Mouse (Mus musculus): Measurements from ENCODE around the gene Vwa2. TPM values are rescaled to one million over a fixed set of nuclear protein-coding genes. Genes with fewer than 3 reads are reported as not detected.

The Vwa2 gene
- total RNA-seq, 2 experiments from 2014 or later, result not detected

DNA sequence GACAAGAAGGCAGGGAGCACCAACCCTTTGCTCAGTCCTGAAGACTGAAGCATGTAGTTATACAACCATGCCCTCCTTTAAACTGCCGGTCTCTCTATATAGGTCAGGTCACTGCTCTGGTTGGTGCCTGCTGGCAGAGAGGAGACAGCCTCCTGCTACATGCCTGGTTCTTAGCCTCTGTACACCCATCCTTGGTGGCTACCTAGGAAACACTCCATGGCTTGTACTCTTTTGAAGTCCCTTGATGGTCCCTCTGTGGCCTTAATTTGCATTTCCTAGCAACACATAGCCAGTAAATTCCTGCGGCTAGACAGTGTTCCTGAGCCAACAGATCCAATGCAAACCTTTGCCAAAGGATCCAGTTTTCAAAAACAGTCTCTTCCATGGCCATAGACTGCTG is 71.6 kb downstream of the Vwa2 start:
- intact Hi-C loops (cut with DNase I), result no loop called here
- DNase-seq, result no peak

DNA sequence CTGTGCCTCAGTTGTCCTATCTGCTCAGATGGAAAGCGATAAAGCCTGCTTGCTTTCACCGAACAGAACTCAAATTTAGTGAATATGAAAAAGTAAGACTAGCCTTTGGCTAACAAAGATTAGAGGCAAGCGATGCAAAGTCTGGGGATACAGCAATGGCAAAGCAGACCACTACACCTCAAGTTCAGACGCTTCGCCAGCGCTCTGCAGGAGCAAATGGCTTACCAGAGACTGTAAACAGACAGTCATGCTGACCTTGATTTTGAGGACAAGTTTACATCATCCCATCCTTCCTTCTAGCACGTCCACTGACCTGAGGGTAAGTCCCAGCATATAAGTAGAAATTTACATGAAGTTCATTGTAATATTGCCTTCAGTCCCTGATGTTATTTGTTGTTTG is 72.2 kb downstream of the Vwa2 start:
- no peak for DNase-seq
- intact Hi-C loops (cut with DNase I), result no loop called here

DNA sequence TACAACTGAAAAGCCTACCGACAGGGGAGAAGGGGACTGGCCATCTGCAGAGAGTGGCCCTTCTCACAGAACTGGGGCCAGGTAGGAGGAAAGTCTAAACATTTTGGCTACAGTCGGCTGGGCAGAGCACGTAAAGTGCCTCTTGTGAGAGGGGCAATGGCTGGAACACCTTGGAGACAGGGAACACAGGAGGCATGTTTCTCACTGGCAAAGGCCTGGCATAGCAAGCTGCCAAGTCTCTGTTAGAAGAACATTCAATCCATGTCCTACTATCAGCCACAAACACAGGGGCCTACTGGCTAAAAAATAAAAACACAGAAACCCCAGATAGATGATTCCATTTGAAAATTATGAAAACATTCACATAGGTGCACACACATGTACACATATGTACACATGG is 72.7 kb downstream of the Vwa2 start:
- intact Hi-C loops (cut with DNase I), result no loop called here
- DNase-seq, result no peak

DNA sequence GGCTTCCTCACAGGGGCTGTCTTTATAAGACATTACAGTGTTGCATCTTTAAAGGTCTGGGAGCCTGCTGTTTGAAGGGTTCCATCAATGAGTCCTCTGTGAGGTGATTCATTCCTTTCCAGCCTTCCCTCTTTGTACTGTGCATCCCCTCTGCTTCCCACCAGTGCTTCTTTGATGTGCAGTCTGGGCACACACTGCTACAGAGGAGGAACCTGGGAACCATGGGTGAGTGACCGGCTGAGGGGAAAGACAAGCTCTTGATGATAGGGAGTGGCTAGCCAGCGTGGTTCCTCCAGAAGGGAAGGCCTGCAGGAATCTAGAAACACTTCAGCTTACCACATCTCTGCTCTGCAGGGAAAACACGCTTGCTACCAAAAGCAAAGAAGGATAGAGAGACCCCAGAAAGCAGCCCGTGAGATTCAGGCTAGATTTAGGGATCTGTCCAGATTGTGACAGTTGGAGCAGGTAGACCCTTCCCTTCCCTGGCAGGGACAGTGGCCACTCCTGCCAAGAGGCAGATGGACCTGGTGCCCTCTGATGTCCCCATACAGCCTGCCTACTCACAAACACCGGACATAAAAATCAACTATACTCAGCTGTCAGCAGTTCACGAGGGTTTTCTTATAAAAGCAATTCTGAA is 74.0 kb downstream of the Vwa2 start:
- DNase-seq, result no peak
- intact Hi-C loops (cut with DNase I), result no loop called here

DNA sequence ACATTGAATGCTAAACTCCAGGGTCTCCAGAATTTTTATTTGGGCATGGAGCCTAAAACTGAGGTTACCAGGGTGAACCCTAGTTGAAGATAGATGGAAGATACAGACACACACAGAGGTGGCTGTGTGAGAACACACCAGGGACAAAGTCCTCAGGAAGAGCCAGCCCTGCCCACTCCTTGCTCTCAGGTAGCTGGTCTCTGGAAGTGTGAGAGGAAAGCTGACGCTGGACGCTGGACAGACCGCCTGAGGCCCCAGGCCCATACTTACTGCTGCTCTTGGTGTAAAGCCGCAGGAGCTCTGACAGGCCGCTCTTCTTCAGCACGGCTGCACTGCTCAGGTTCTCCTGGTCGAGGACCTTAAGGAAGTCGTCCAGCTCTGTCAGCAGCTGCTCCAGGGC is 75.8 kb downstream of the Vwa2 start:
- intact Hi-C loops (cut with DNase I), result no loop called here
- no peak for DNase-seq

DNA sequence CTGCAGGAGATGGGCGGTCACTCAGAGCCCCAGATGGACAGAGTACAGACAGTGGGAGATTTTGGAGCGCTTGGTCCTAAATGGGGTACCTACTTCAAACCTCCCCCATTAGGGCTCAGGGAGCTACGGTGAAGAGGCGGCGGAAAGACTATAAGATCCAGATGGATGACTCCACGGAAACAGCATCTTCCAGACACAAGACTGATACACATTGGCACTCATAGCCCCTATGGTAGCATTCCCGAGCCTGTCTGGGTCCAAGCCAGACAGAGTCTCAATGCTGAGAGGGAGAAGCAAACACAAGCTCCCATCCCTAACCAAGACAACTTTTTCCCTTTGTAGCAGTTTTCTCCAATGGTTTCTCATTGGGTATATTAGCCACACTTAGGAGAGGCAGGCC is 76.8 kb downstream of the Vwa2 start:
- DNase-seq, result no peak
- intact Hi-C loops (cut with DNase I), result no loop called here

DNA sequence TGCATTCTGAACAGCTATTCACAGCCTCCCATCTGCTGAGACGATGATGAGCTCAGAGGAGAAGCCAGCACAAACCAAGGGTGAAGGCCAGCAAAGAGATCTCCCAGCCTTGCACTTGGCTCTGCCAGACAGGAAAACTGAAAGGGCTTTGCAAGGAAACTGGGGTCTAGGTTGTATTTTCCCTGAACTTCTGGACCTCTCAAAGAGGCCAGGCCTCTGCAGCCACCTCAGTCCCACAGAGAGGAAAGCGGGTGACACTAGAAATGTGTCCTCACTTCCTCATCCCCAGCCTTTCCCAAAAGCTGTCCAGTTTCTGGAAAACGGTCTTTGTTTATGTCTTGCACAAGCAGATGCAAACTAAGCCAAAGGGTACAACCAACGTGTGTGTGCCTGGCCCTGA is 79.8 kb downstream of the Vwa2 start:
- intact Hi-C loops (cut with DNase I), result no loop called here
- DNase-seq, result no peak

DNA sequence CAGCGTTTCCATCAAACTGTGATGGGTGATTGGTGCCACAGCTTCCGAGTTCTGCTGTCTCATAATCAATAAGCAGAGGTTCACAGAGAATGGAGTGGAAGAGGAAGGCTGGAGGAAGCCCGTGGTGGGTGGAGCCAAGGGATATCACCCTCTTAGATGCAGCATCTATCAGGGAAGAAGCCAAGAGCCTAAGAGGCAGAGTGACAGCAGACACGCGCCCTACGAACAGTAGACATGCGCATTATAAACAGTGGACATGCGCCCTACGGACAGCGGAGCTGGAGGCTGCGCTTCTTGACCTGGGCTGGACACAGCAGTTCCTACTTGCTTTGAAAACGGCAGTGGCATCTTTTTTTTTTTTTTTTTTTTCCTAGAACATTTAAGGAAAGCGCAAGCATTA is 80.8 kb downstream of the Vwa2 start:
- intact Hi-C loops (cut with DNase I), result no loop called here
- DNase-seq, result no peak

DNA sequence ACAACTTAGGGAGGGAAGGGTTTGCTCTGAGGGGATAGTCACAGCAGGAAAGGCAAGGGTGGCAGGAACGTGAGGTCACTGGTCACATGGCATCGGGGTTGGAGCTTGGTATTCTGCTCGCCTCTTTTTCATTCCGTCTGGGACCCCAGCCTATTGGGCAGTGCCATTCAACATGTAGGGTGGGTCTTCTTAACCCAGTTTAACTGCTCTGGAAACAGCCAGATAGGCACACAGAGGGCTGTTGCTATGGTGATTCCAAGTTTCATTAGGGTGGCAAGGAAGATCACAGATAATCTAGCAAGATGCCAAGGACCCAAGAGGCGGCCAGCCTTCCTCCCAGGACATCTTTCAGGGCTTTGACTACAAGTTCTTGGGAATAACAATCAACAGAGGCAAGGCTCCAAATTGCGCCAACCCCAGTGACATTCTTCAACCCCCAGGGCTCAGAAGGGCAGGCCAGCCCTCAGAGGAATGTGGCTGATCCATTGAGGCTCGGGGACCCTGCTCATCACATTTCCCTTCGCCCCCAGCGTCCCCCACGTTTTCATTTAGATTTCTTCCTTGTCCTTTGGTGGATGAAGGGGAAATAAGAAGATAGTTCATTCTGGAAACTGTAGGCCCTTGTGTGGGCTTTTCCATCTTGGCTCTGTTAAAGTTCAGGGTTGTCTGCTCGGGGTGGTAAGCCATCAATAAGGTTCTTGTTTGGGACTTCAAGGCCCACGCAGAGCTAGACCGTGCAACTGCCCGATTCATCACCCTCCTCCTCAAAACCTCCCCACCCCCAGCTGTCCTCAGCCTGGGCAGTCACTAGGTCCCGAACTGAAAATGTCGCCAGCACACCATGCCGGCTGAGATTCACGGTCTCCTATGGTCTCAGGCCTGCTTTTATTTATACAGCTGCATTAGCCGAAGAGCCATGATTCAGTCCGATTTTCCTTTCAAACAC is 81.8 kb downstream of the Vwa2 start:
- no peak for DNase-seq

DNA sequence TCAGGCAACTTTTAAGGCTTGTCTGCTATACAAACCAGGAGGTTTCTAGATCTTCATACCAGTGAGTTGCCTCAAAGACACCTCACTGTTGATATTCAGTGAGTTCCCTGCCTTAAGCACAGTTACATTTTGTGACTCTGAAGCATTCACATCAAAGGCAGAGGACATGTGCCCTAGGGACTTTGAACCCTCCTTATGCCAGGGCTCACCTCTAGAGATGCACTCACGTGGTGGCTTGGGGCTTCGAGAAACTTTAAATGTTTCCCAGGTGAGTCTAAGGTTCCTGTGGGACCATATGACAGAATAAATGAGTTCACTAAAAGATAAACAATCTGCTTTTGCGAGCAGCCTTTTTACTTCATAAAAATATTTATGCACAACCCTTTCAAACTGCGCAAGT is 84.0 kb downstream of the Vwa2 start:
- intact Hi-C loops (cut with DNase I), result no loop called here
- DNase-seq, result no peak

More for the DNA sequence above, 81.8 kb downstream of the Vwa2 start:
- intact Hi-C loops (cut with DNase I), result no loop called here

DNA sequence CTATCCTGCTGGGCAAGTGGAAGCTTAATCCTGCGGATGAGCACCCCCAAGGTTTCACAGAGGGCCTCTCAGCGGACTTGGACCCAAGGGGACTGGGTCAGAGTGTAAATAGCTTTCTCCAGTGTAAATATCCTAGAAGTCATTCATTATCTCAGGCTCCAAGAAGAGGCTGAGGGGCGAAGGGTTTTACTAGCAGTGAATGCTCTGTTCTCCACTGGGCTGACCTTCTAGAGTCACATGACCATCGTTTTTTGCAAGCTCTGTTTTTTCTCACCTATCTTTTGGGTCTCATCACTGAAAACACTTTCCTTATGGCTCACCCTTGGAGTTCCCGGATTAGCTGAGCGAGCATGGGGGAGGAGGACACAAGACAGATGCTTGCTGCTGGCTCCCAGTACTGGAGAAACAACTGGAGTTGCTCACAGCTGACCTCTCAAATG is 84.6 kb downstream of the Vwa2 start:
- intact Hi-C loops (cut with DNase I), result no loop called here
- DNase-seq, result no peak

DNA sequence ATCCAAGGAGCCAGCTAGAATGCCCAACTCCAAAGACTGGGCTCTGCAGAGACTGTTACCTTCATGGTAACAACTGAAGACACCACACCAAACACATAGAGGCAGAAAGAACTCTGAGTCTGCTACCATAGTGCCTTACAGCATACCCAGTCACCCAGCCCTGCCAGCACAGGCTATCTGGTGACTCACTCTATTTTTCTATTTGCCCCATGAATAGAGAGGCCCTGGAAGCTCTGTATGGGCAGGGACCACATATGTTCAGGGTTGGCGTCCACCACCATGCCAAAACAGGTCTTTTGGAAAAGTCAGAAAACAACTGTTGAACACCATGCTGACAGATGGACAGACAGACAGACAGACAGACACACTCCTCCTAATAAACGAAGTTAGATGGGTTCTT is 85.0 kb downstream of the Vwa2 start:
- intact Hi-C loops (cut with DNase I), result no loop called here
- DNase-seq, result no peak

DNA sequence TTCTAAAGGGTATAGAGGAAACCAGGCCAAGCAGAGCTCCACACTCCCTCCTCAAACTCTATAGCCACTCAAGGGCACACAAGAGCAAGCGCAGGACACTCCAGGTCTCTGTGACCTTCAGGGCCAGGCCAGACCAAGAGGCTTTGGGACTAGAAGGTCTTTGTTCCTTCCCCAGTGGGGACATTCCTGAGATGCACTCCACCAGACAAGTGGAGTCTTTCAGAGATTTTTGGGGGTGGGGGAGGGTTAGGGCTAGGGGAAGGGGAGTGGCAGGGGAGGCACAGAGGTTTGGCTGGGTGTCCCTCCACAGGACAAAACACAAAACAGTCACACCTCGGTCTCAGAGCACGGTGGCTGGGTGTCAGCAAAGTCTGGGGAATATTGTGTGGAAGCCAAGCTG is 85.6 kb downstream of the Vwa2 start:
- DNase-seq, result no peak
- intact Hi-C loops (cut with DNase I), result no loop called here

Other genes with a start within 250 kb of the Vwa2 start
- 10 to 100 TPM; 22.5 to 27.4 TPM for gene Adrb1, start 152.1 kb upstream of the Vwa2 start, total RNA-seq (2021)
- 10 to 100 TPM; 26.8 to 28.8 TPM for gene Ccdc186, start 52.1 kb upstream of the Vwa2 start, total RNA-seq (2021)
- gene Tdrd1, start 48.0 kb upstream of the Vwa2 start, total RNA-seq (2021), result not detected
- 1 to 10 TPM; 4.6 to 4.9 TPM for gene Afap1l2, start 134.0 kb downstream of the Vwa2 start, total RNA-seq (2021)

Data from heart, postnatal 36 days (tissue).